Mouse (Mus musculus) left cerebral cortex, postnatal 36 days (tissue): ENCODE results near the gene Qrich1. TPM values are rescaled to one million over a fixed set of nuclear protein-coding genes. Genes with fewer than 3 reads are reported as not detected.

Source experiments
- DNase-seq, 2 experiments: peaks; one replicate each; pipeline ENCODE4 v3.0.0; 2021 to 2022; ENCODE audit warnings: low spot score in 2 of 2, mixed read lengths in 1 of 2
- intact Hi-C: fragments of 180-260 bp; cut with DNase I; formaldehyde crosslinking; loops from one replicate; pipeline ENCODE4 v1.15.1; 2025
- total RNA-seq, 2 experiments: library from RNA; stranded (reverse); gene quantifications; 2 replicates each; pipeline ENCODE4 v1.2.3; 2021

Gene Qrich1
- total RNA-seq, 2 experiments from 2014 or later: 135 to 149 TPM

DNA sequence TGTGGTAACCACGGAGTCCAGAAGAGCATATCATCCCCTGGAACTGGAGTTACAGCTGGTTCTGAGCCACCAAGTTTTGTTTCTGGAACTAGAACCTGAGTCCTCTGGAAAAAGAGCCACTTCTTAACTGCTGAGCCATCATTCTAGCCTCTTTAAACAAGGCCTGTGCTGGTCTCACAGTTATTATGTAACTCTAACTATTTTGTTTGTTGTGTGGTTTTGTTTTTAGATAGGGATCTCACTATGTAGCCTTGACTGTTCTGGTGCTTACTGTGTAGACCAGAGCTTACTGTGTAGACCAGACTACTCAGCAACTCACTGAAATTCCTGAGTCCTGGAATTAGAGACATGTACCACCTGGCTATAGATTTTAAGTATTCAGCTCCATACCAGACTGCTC lies 30.3 kb downstream of the Qrich1 start:
- DNase-seq: no peak
- intact Hi-C loops: no loop called here

- DNase-seq: no peak
- intact Hi-C loops: no loop called here
These were observed 42.6 kb downstream of the Qrich1 start for GRCm38 (mm10) chr9:108559169-108559568.

DNA sequence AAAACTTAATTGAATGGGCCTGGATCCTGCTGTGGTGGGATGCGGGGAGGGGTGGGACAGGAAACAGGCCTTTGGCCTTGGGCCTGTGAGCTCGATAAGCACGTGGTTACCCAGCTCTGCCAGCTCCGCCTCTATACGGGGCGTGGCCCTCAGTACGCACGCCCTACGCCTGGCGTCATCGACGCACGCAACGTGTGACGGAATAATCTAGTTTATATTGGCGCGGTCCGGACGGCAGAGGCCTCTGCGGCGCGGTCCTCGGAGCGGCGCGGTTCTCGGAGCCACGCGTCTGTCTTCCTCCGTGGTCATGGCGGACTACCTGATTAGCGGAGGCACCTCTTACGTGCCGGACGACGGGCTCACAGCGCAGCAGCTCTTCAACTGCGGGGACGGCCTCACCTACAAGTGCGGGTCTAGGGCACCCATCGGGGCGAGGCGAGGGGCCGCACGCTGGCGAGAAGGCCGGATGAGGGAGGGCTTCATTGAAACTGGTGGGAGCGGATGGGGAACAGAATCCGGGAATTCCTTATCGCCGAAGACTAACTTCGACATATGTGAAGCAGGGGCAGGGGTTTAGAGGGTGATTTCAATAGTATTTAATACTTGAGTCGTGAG lies 43.7 kb downstream of the Qrich1 start, which contains the start of gene Impdh2:
Gene Impdh2, plus strand, starts transcription at position 60 of the 615 bp plus-strand sequence.
- intact Hi-C loops: no loop called here
- peak; percentile 90 to 94 for DNase-seq

- no peak for DNase-seq
- intact Hi-C loops: no loop called here
These were observed 47.1 kb downstream of the Qrich1 start for GRCm38 (mm10) chr9:108563671-108564070.

GRCm38 (mm10) chr9:108564131-108564530 lies 47.5 kb downstream of the Qrich1 start:
- intact Hi-C loops: no loop called here
- no peak for DNase-seq

DNA sequence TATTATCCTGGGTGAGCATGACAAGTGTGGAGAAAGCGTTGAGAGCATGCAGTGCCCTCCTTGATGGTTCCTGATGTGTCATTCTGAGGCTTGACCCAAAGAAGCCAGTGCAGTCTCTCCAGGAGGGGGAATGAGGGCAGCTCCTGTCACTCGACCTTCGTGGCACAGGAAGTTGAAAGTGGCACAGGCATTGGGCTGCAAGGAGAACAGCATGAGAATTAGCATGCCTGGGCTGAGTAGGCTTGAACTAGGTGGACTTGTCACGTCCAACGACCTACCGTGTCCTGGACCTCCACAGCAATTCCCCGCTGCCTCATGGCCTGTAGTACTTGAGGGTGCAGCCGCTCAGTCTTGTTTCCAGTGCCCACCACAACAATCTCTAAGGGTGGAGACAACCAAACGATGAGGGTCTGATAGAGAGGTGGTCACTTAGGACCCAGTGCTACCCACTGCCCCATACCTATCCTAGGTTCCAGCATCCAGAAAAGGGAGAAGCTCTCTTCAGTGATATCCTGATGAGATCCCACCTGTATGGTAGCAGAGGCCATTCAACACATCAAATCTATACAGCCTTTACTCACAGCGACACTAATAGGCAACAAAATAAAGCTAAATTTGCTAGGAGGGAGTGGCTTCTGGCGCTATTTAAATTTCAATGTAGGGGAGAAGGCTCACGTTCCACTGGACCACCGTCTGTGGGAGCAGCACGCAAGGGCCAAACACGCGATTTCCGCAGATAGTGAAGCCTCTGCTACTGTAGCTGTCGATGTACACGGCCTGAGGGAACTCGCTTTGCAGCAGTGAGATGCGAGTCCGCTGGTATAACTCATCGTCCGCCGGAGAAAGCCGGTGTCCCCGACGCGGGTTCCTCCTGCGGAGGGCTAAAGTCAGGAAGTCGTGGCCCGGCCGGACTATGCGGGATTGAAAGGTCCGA lies 49.5 kb downstream of the Qrich1 start:
- no peak for DNase-seq
- intact Hi-C loops: loop anchor here (2.0 to 5.0 kb wide), 2 partner anchors 69 to 83 kb away; partner anchors contain the start of gene Arih2

GRCm38 (mm10) chr9:108566815-108567776 lies 50.5 kb downstream of the Qrich1 start, which contains the start of gene Ndufaf3:
Gene Ndufaf3, minus strand, starts transcription at chr9:108567434.
- intact Hi-C loops: loop anchor here (2.0 to 5.0 kb wide), 2 partner anchors 70 to 82 kb away; partner anchors contain the start of gene Arih2
- peak; percentile 95 to 96 for DNase-seq

- intact Hi-C loops: loop anchor here (2.0 to 5.0 kb wide), 2 partner anchors 71 to 81 kb away; partner anchors contain the start of gene Arih2
- no peak for DNase-seq
These were observed 51.4 kb downstream of the Qrich1 start for GRCm38 (mm10) chr9:108567931-108568419.

GRCm38 (mm10) chr9:108568511-108568921 lies 51.9 kb downstream of the Qrich1 start:
- intact Hi-C loops: loop anchor here (5.0 kb wide), 1 partner anchor 71 kb away; no protein-coding TSS in a partner anchor
- no peak for DNase-seq

GRCm38 (mm10) chr9:108569381-108570206 lies 53.0 kb downstream of the Qrich1 start, which contains the start of gene Dalrd3:
Gene Dalrd3, plus strand, starts transcription at chr9:108569886.
- intact Hi-C loops: loop anchor here (2.0 to 5.0 kb wide), 2 partner anchors 27 to 72 kb away; partner anchors contain the start of gene P4htm
- peak; percentile 83 to 88 for DNase-seq

GRCm38 (mm10) chr9:108570207-108570896 lies 53.7 kb downstream of the Qrich1 start:
- peak; percentile 64 to 68 for DNase-seq
- intact Hi-C loops: loop anchor here (2.0 kb wide), 1 partner anchor 26 kb away; the partner anchor contains the start of gene P4htm

DNA sequence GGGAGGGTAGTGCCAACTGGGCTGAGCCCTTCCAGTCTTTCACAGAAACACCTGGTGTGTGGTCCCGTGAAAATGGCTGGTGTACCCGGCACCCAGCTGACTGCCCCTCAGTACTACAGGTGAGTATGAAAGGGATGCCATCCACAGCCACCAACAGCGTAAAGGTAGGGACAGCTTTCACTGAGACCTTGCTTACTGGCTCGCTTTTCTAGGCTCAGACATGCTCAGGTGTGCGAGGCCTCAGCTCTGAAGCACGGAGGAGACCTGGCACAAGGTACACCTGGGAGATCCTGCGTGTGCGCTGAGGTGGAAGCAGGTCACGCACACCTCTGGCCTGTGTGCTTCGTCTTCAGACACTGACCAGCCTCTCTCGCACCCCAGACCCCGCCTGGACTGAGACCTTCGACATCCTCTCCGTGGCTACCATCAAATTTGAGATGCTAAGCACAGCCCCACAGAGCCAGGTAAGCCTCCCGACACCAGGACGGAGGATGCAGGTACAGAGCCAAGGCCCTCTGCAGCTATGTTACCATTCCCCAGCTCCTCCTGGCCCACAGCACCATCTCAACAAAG lies 54.9 kb downstream of the Qrich1 start:
- DNase-seq: no peak
- intact Hi-C loops: loop anchor here (2.0 kb wide), 1 partner anchor 25 kb away; the partner anchor contains the start of gene P4htm

- intact Hi-C loops: no loop called here
- no peak for DNase-seq
These were observed 55.7 kb downstream of the Qrich1 start for GRCm38 (mm10) chr9:108572321-108572720.

DNA sequence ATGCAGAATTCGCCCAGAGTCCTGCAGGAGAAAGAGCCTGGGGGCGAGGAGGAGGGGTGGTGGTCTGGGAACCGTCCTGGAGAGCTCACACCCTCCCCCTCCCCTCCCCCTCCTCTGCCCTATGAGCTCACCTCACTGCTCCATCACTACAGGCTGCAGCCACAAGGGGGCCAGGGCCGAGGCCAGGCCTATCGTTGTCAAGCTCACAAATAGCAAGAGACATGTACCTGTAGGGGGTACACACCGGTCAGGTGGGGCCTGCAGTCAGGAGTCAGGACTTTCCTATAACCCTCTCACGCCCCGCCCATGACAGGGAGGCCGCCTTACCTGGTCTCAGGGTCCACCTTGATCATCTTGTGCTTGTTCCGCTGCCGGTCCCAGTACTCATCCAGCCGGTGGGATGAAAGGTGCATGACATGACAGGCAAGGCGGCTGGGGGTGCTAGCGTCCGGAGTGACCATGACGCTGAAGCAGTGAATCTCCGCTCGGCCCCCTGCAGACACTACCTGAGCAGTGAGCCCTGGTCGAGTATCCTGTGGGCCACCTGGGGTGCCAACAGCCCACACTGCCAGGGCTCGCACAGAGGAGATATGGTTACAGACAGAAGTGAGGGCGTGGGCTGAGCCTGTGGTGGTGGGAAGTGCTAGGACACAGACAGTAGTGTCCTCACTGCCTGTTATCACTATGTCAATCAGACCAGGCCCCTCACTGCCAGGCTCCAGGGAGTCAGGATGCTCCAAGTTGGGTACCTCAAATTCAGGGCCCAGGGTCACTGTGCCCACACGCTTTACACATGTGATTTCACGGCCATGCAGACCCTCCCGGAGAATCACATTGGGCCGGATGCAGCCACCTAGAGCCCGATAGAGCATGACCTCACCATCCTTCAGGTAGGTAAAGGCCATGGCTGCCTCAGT lies 57.4 kb downstream of the Qrich1 start:
- intact Hi-C loops: no loop called here
- no peak for DNase-seq

DNA sequence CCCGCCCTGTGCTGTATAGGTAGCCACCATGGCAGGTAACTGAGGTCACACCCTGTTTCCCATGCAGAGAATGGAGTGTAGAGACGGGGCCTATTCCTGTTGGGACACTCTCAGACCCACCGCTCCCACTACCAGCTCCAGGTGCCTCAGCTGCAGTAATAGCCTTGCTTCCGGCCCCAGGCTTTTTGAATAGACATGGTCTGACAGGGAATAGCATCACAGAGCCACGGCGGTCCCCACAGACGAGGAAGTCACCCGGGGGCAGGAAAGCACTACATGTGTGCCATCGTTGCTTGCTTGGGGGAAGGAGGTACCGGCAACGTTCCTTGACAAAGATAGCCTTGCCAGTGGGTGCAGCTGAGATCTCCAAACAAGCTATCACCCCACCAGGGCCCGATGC lies 58.3 kb downstream of the Qrich1 start:
- intact Hi-C loops: no loop called here
- DNase-seq: no peak
